Mouse (Mus musculus): ENCODE results near the gene Myo10. TPM values are rescaled to one million over a fixed set of nuclear protein-coding genes. Genes with fewer than 3 reads are reported as not detected.
A peak's percentile ranks its signal among the peaks of the same experiment; 100 is the strongest.

The Myo10 gene
- polyA plus RNA-seq, 1 experiment from 2014 or later = 25.8 TPM

- DNase-seq (ENCODE audit: low spot score) (no peak), ATAC-seq (replicated peaks; ENCODE audit: low FRiP score, low read depth) (no peak)
- 76% methylated on average over 7 of the region's 7 CpGs for WGBS
- TF ChIP-seq CTCF (IDR thresholded peaks at IDR 0.05; ENCODE audit: low read depth) = no peak
- Histone ChIP-seq H3K27ac (no peak overlapping the region), H3K4me1 (replicated peaks; ENCODE audit: insufficient read depth, low read length) (peaks cover 5% of the 10 kb centered on the region; the same call in 1 of the 2 replicates), H3K9ac (ENCODE audit: low read depth, low read length) (no peak overlapping the region), H3K4me2 (ENCODE audit: low read length) (no peak overlapping the region), H3K9me3 (replicated peaks; ENCODE audit: low read length) (no peaks in the 10 kb centered on the region), H3K4me3 (replicated peaks; ENCODE audit: low read depth, low read length) (no peak overlapping the region), H3K27me3 (ENCODE audit: insufficient read depth, low read length) (no peaks in the 10 kb centered on the region), H3K36me3 (ENCODE audit: insufficient read depth, low read length) (no peaks in the 10 kb centered on the region)
Measured at GRCm38 (mm10) chr15:25590891-25591290, 31.4 kb upstream of the Myo10 start.

GRCm38 (mm10) chr15:25591964-25592363 is 30.4 kb upstream of the Myo10 start:
- no peak for TF ChIP-seq CTCF (IDR thresholded peaks at IDR 0.05; ENCODE audit: low read depth)
- no peak overlapping the region for H3K9ac ChIP-seq (ENCODE audit: low read depth, low read length)
- DNase-seq (ENCODE audit: low spot score) = no peak
- H3K36me3 ChIP-seq (ENCODE audit: insufficient read depth, low read length) = no peaks in the 10 kb centered on the region
- no peak overlapping the region for H3K27ac ChIP-seq
- no peaks in the 10 kb centered on the region for H3K27me3 ChIP-seq (ENCODE audit: insufficient read depth, low read length)
- H3K4me2 ChIP-seq (ENCODE audit: low read length) = no peak overlapping the region
- H3K4me3 ChIP-seq (replicated peaks; ENCODE audit: low read depth, low read length) = no peak overlapping the region
- ATAC-seq (replicated peaks; ENCODE audit: low FRiP score, low read depth) = no peak
- WGBS = 67% methylated on average over 4 of the region's 4 CpGs
- H3K4me1 ChIP-seq (replicated peaks; ENCODE audit: insufficient read depth, low read length) = no peaks in the 10 kb centered on the region; the same call in 1 of the 2 replicates
- H3K9me3 ChIP-seq (replicated peaks; ENCODE audit: low read length) = no peaks in the 10 kb centered on the region

GRCm38 (mm10) chr15:25593469-25594150 is 28.7 kb upstream of the Myo10 start:
- ATAC-seq (replicated peaks; ENCODE audit: low FRiP score, low read depth) = no peak

GRCm38 (mm10) chr15:25598313-25598712 is 24.0 kb upstream of the Myo10 start:
- Histone ChIP-seq H3K27ac (no peak overlapping the region), H3K4me1 (replicated peaks; ENCODE audit: insufficient read depth, low read length) (0 out of 2 replicates have a peak, but pooled peaks cover 2% of the 10 kb centered on the region), H3K4me3 (replicated peaks; ENCODE audit: low read depth, low read length) (no peak overlapping the region), H3K27me3 (ENCODE audit: insufficient read depth, low read length) (no peaks in the 10 kb centered on the region), H3K36me3 (ENCODE audit: insufficient read depth, low read length) (no peaks in the 10 kb centered on the region), H3K9me3 (replicated peaks; ENCODE audit: low read length) (no peaks in the 10 kb centered on the region), H3K4me2 (ENCODE audit: low read length) (no peak overlapping the region), H3K9ac (ENCODE audit: low read depth, low read length) (no peak overlapping the region)
- WGBS = 93% methylated on average over 5 of the region's 5 CpGs
- ATAC-seq (replicated peaks; ENCODE audit: low FRiP score, low read depth) (no peak), DNase-seq (ENCODE audit: low spot score) (no peak)
- no peak for TF ChIP-seq CTCF (IDR thresholded peaks at IDR 0.05; ENCODE audit: low read depth)

More at GRCm38 (mm10) chr15:25593469-25594150, 28.7 kb upstream of the Myo10 start:
- Histone ChIP-seq H3K9ac (ENCODE audit: low read depth, low read length) (no peak overlapping the region), H3K4me2 (ENCODE audit: low read length) (no peak overlapping the region), H3K4me3 (replicated peaks; ENCODE audit: low read depth, low read length) (no peak overlapping the region), H3K27ac (no peak overlapping the region), H3K27me3 (ENCODE audit: insufficient read depth, low read length) (no peaks in the 10 kb centered on the region), H3K4me1 (replicated peaks; ENCODE audit: insufficient read depth, low read length) (no peaks in the 10 kb centered on the region; the same call in 1 of the 2 replicates), H3K36me3 (ENCODE audit: insufficient read depth, low read length) (no peaks in the 10 kb centered on the region), H3K9me3 (replicated peaks; ENCODE audit: low read length) (no peaks in the 10 kb centered on the region)
- 80% methylated on average over 7 of the region's 7 CpGs for WGBS
- DNase-seq (ENCODE audit: low spot score) = no peak
- no peak for TF ChIP-seq CTCF (IDR thresholded peaks at IDR 0.05; ENCODE audit: low read depth)

GRCm38 (mm10) chr15:25602306-25602705 is 20.0 kb upstream of the Myo10 start:
- Histone ChIP-seq H3K4me2 (ENCODE audit: low read length) (no peak overlapping the region), H3K4me1 (replicated peaks; ENCODE audit: insufficient read depth, low read length) (0 out of 2 replicates have a peak, but pooled peaks cover 3% of the 10 kb centered on the region), H3K27me3 (ENCODE audit: insufficient read depth, low read length) (no peaks in the 10 kb centered on the region), H3K27ac (no peak overlapping the region), H3K36me3 (ENCODE audit: insufficient read depth, low read length) (no peaks in the 10 kb centered on the region), H3K4me3 (replicated peaks; ENCODE audit: low read depth, low read length) (no peak overlapping the region), H3K9me3 (replicated peaks; ENCODE audit: low read length) (no peaks in the 10 kb centered on the region), H3K9ac (ENCODE audit: low read depth, low read length) (no peak overlapping the region)
- 58% methylated on average over 8 of the region's 8 CpGs for whole genome bisulfite sequencing
- DNase-seq (ENCODE audit: low spot score) (no peak), ATAC-seq (replicated peaks; ENCODE audit: low FRiP score, low read depth) (no peak)
- no peak for TF ChIP-seq CTCF (IDR thresholded peaks at IDR 0.05; ENCODE audit: low read depth)

- Histone ChIP-seq H3K9ac (ENCODE audit: low read depth, low read length) (no peak overlapping the region), H3K4me2 (ENCODE audit: low read length) (0 out of 2 replicates have a peak overlapping the region, but pooled peaks have one; percentile 8), H3K4me1 (replicated peaks; ENCODE audit: insufficient read depth, low read length) (0 out of 2 replicates have a peak, but pooled peaks cover 3% of the 10 kb centered on the region), H3K27me3 (ENCODE audit: insufficient read depth, low read length) (no peaks in the 10 kb centered on the region), H3K9me3 (replicated peaks; ENCODE audit: low read length) (no peaks in the 10 kb centered on the region), H3K4me3 (replicated peaks; ENCODE audit: low read depth, low read length) (no peak overlapping the region), H3K36me3 (ENCODE audit: insufficient read depth, low read length) (no peaks in the 10 kb centered on the region), H3K27ac (no peak overlapping the region)
- WGBS = 9% methylated on average over 6 of the region's 6 CpGs
- TF ChIP-seq CTCF (IDR thresholded peaks at IDR 0.05; ENCODE audit: low read depth) = peak; percentile 5; the same call in 1 of the 2 replicates
- ATAC-seq (replicated peaks; ENCODE audit: low FRiP score, low read depth) = peak; percentile 72; the same call in 1 of the 2 replicates
- peak; percentile 83 for DNase-seq (ENCODE audit: low spot score)
Measured at GRCm38 (mm10) chr15:25603286-25603685, 19.0 kb upstream of the Myo10 start.
